Mouse (Mus musculus) MEL (cell line): ENCODE measurements around the gene Stx5a.

Experiments
- CHD1 ChIP-seq: IDR thresholded peaks from 2 replicates; pipeline ENCODE4 v1.6.1; 2012; ENCODE audit warnings: low read depth, mild to moderate bottlenecking, inconsistent platforms, low read length, improper control_type of control experiment
- CTCF ChIP-seq, 3 experiments: IDR thresholded peaks in 2 of 3; conservative IDR thresholded peaks in 1 of 3; 2 replicates each; pipeline ENCODE4 v1.5.1; 2011 to 2012; ENCODE audit warnings: low read length in 3 of 3, low read depth in 2 of 3, mild to moderate bottlenecking in 2 of 3, improper control_type of control experiment in 1 of 3, inconsistent platforms in 1 of 3, mixed read lengths in 1 of 3, moderate library complexity in 1 of 3; ENCODE audit not compliant: control insufficient read depth in 1 of 3, insufficient read depth in 1 of 3, poor library complexity in 1 of 3, severe bottlenecking in 1 of 3
- E2F4 ChIP-seq: IDR thresholded peaks from 2 replicates; pipeline ENCODE4 v1.6.1; 2011; ENCODE audit warnings: low read depth, low read length, improper control_type of control experiment, borderline replicate concordance
- GABPA ChIP-seq: IDR thresholded peaks from 2 replicates; pipeline ENCODE4 v1.6.1; 2012; ENCODE audit warnings: low read depth, mild to moderate bottlenecking, inconsistent platforms, low read length, improper control_type of control experiment, moderate library complexity
- GATA1 ChIP-seq: IDR thresholded peaks from 2 replicates; pipeline ENCODE4 v1.6.1; 2011; ENCODE audit warnings: low read depth, low read length, improper control_type of control experiment
- HCFC1 ChIP-seq: IDR thresholded peaks from 2 replicates; pipeline ENCODE4 v1.6.1; 2012; ENCODE audit warnings: low read depth, mild to moderate bottlenecking, inconsistent platforms, low read length, improper control_type of control experiment, moderate library complexity
- MAZ ChIP-seq: IDR thresholded peaks from 2 replicates; pipeline ENCODE4 v1.6.1; 2012; ENCODE audit warnings: low read depth, mild to moderate bottlenecking, inconsistent platforms, low read length, improper control_type of control experiment
- MYB ChIP-seq: IDR thresholded peaks from 2 replicates; pipeline ENCODE4 v1.6.1; 2011; ENCODE audit warnings: mild to moderate bottlenecking, low read depth, low read length, improper control_type of control experiment
- MYC ChIP-seq: IDR thresholded peaks from 2 replicates; pipeline ENCODE4 v1.6.1; 2011; ENCODE audit warnings: low read depth, mild to moderate bottlenecking, low read length, improper control_type of control experiment, moderate library complexity
- POLR2A ChIP-seq, 2 experiments: IDR thresholded peaks; 2 replicates each; pipeline ENCODE4 v1.6.1; 2011 to 2012; ENCODE audit warnings: low read length in 2 of 2, mild to moderate bottlenecking in 2 of 2, control low read depth in 1 of 2, improper control_type of control experiment in 1 of 2, low read depth in 1 of 2, moderate library complexity in 1 of 2; ENCODE audit not compliant: control insufficient read depth in 1 of 2, insufficient read depth in 1 of 2, poor library complexity in 1 of 2
- RCOR1 ChIP-seq: IDR thresholded peaks from 2 replicates; pipeline ENCODE4 v1.6.1; 2012; ENCODE audit warnings: low read depth, mild to moderate bottlenecking, inconsistent platforms, low read length, improper control_type of control experiment
- TCF12 ChIP-seq: IDR thresholded peaks from 2 replicates; pipeline ENCODE4 v1.6.1; 2014; ENCODE audit warnings: low read depth, mild to moderate bottlenecking, inconsistent platforms, low read length, improper control_type of control experiment, moderate library complexity
- USF1 ChIP-seq: IDR thresholded peaks from 2 replicates; pipeline ENCODE4 v1.6.1; 2014; ENCODE audit warnings: low read depth, mild to moderate bottlenecking, inconsistent platforms, low read length, improper control_type of control experiment, moderate library complexity
- ZC3H11A ChIP-seq: IDR thresholded peaks from 2 replicates; pipeline ENCODE4 v1.6.1; 2012; ENCODE audit warnings: low read depth, mild to moderate bottlenecking, inconsistent platforms, low read length, improper control_type of control experiment

GRCm38 (mm10) chr19:8722559-8722906 is 18.7 kb upstream of the Stx5a start:
- no peak for TF ChIP-seq CHD1
- TF ChIP-seq MYC = peak; percentile 74; the same call in 1 of the 2 replicates
- no peak for TF ChIP-seq E2F4
- no peak for TF ChIP-seq CTCF (IDR thresholded peaks at IDR 0.05 in 2 of 3, conservative IDR thresholded peaks at IDR 0.05 in 1 of 3; ENCODE audit: control insufficient read depth in 1 of 3, insufficient read depth in 1 of 3, low read depth in 2 of 3, low read length in 3 of 3, poor library complexity in 1 of 3, severe bottlenecking in 1 of 3)
- TF ChIP-seq ZC3H11A = no peak
- TF ChIP-seq RCOR1 = no peak
- TF ChIP-seq GABPA = no peak
- no peak for TF ChIP-seq POLR2A (IDR thresholded peaks at IDR 0.05; ENCODE audit: control insufficient read depth in 1 of 2, insufficient read depth in 1 of 2, low read depth in 1 of 2, low read length in 2 of 2, poor library complexity in 1 of 2)
- TF ChIP-seq HCFC1 = no peak
- TF ChIP-seq USF1 = no peak
- no peak for TF ChIP-seq GATA1
- TF ChIP-seq MYB = no peak
- TF ChIP-seq MAZ = no peak
- TF ChIP-seq TCF12 = no peak
